Mouse (Mus musculus) MEL (cell line): Measurements from ENCODE around the gene Ebp.
A peak's percentile ranks its signal among the peaks of the same experiment; 100 is the strongest.

ENCODE experiments used
- CTCF ChIP-seq, 3 experiments: IDR thresholded peaks in 2 of 3; conservative IDR thresholded peaks in 1 of 3; 2 replicates each; pipeline ENCODE4 v1.5.1; 2011 to 2012; ENCODE audit warnings: low read length in 3 of 3, low read depth in 2 of 3, mild to moderate bottlenecking in 2 of 3, improper control_type of control experiment in 1 of 3, inconsistent platforms in 1 of 3, mixed read lengths in 1 of 3, moderate library complexity in 1 of 3; ENCODE audit not compliant: control insufficient read depth in 1 of 3, insufficient read depth in 1 of 3, poor library complexity in 1 of 3, severe bottlenecking in 1 of 3
- EP300 ChIP-seq, 2 experiments: IDR thresholded peaks; 2 replicates each; pipeline ENCODE4 v1.6.1; 2011; ENCODE audit warnings: improper control_type of control experiment in 2 of 2, low read length in 2 of 2, low read depth in 1 of 2, mild to moderate bottlenecking in 1 of 2
- GATA1 ChIP-seq: IDR thresholded peaks from 2 replicates; pipeline ENCODE4 v1.6.1; 2011; ENCODE audit warnings: low read depth, low read length, improper control_type of control experiment
- MEF2A ChIP-seq: IDR thresholded peaks from 2 replicates; pipeline ENCODE4 v1.6.1; 2014; ENCODE audit warnings: low read depth, mild to moderate bottlenecking, inconsistent platforms, low read length, improper control_type of control experiment; ENCODE audit not compliant: poor library complexity, insufficient replicate concordance, severe bottlenecking; ENCODE audit errors: extremely low read depth
- MXI1 ChIP-seq: IDR thresholded peaks from 2 replicates; pipeline ENCODE4 v1.6.1; 2011; ENCODE audit warnings: mild to moderate bottlenecking, low read depth, low read length, improper control_type of control experiment
- POLR2A ChIP-seq, 2 experiments: IDR thresholded peaks; 2 replicates each; pipeline ENCODE4 v1.6.1; 2011 to 2012; ENCODE audit warnings: low read length in 2 of 2, mild to moderate bottlenecking in 2 of 2, control low read depth in 1 of 2, improper control_type of control experiment in 1 of 2, low read depth in 1 of 2, moderate library complexity in 1 of 2; ENCODE audit not compliant: control insufficient read depth in 1 of 2, insufficient read depth in 1 of 2, poor library complexity in 1 of 2
- POLR2AphosphoS2 ChIP-seq: IDR thresholded peaks from 2 replicates; pipeline ENCODE4 v1.6.1; 2011; ENCODE audit warnings: low read length, improper control_type of control experiment
- ZC3H11A ChIP-seq: IDR thresholded peaks from 2 replicates; pipeline ENCODE4 v1.6.1; 2012; ENCODE audit warnings: low read depth, mild to moderate bottlenecking, inconsistent platforms, low read length, improper control_type of control experiment

- TF ChIP-seq POLR2A (IDR thresholded peaks at IDR 0.05; ENCODE audit: control insufficient read depth in 1 of 2, insufficient read depth in 1 of 2, low read depth in 1 of 2, low read length in 2 of 2, poor library complexity in 1 of 2) (no peak), CTCF (IDR thresholded peaks at IDR 0.05 in 2 of 3, conservative IDR thresholded peaks at IDR 0.05 in 1 of 3; ENCODE audit: control insufficient read depth in 1 of 3, insufficient read depth in 1 of 3, low read depth in 2 of 3, low read length in 3 of 3, poor library complexity in 1 of 3, severe bottlenecking in 1 of 3) (no peak), ZC3H11A (no peak), MEF2A (no peak), GATA1 (peak; percentile 59), MXI1 (no peak), POLR2AphosphoS2 (no peak), EP300 (IDR thresholded peaks at IDR 0.05; ENCODE audit: low read depth in 1 of 2, low read length in 2 of 2) (0 out of 4 replicates have a peak, but pooled peaks of 1 of the 2 experiments have one; percentile 4)
These were observed 13.7 kb downstream of the Ebp start for GRCm38 (mm10) chrX:8179646-8180045.
